Mouse (Mus musculus): ENCODE measurements around the gene Fxyd3. TPM values are rescaled to one million over a fixed set of nuclear protein-coding genes. Genes with fewer than 3 reads are reported as not detected.

Fxyd3 gene
- 1.9 TPM in 1 of 2 replicates, not detected in the other for polyA plus RNA-seq (2011; ENCODE audit: insufficient read depth, insufficient read length, low read depth, missing spikeins)

DNA sequence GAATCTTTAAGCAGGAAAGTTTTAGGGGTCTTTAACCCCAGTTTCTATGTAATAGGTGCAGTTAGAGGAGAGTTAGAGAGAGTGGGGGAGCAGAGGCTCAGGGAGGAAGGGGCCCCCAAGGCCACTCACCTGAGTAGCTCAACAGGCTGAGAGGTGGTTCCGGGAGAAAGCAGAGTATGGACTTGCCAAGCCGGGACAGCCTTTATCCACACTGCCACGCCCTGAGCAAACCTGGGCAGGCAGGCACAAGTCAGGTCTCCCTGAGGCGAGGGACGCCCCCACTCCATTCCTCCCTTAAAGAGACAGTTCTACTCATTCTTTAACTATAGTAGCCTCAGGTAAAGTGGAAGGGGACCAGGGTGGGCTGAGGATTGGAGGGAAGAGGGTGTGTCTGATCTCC, at the start of gene Fxyd3:
Fxyd3 (minus strand) TSS at position 213 of the 400 bp plus-strand sequence.
- no peaks in the 10 kb centered on the region for H3K36me3 ChIP-seq (ENCODE audit: control insufficient read depth, insufficient read depth, low read length, poor library complexity, severe bottlenecking)
- no peaks in the 10 kb centered on the region for H3K27me3 ChIP-seq (ENCODE audit: control insufficient read depth, insufficient read depth, low read length, poor library complexity, severe bottlenecking)
- H3K9ac ChIP-seq (ENCODE audit: low read depth, poor library complexity, severe bottlenecking) = no peak within 1 kb of the TSS
- H3K27ac ChIP-seq (ENCODE audit: insufficient read depth, low read length) = no peak within 1 kb of the TSS
- TF ChIP-seq EP300 (IDR thresholded peaks at IDR 0.05; ENCODE audit: insufficient read depth, low read depth, low read length) (no peak), CTCF (IDR thresholded peaks at IDR 0.05; ENCODE audit: low read depth, low read length) (no peak), POLR2A (IDR thresholded peaks at IDR 0.05; ENCODE audit: insufficient read depth, low read length) (no peak)
- H3K4me1 ChIP-seq (ENCODE audit: control insufficient read depth, insufficient read depth, low read length) = peaks cover 3% of the 10 kb centered on the region
- no peak within 1 kb of the TSS for H3K4me3 ChIP-seq (ENCODE audit: low read depth, low read length)
- no peaks in the 10 kb centered on the region for H3K9me3 ChIP-seq (replicated peaks; ENCODE audit: control insufficient read depth, insufficient read depth, low read length, poor library complexity, severe bottlenecking)

DNA sequence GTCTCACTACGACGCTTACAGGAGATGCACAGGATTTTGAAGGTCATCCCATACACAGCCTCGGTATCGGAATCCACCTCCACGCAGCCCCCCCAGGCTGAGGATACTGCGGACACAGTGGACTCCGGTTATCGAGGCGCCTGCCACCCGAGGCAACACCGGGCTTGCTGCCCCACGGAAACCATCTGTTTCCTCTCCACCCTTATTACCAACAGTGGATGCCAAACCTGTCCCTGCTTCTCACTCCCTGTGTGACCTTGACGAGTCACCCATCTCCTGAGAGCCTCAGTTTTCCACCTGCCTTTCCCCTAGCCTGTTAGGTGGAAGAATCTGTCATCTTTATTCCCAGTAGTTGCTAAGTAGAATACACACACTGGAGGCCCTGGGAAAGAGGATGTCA, 48.6 kb upstream of the Fxyd3 start:
- peaks cover 9% of the 10 kb centered on the region for H3K36me3 ChIP-seq (ENCODE audit: control insufficient read depth, insufficient read depth, low read length, poor library complexity, severe bottlenecking)
- TF ChIP-seq EP300 (IDR thresholded peaks at IDR 0.05; ENCODE audit: insufficient read depth, low read depth, low read length) (no peak), CTCF (IDR thresholded peaks at IDR 0.05; ENCODE audit: low read depth, low read length) (no peak)
- no peaks in the 10 kb centered on the region for H3K9me3 ChIP-seq (replicated peaks; ENCODE audit: control insufficient read depth, insufficient read depth, low read length, poor library complexity, severe bottlenecking)
- no peaks in the 10 kb centered on the region for H3K4me1 ChIP-seq (ENCODE audit: control insufficient read depth, insufficient read depth, low read length)
- H3K9ac ChIP-seq (ENCODE audit: low read depth, poor library complexity, severe bottlenecking) = no peak overlapping the region
- peaks cover 5% of the 10 kb centered on the region for H3K27me3 ChIP-seq (ENCODE audit: control insufficient read depth, insufficient read depth, low read length, poor library complexity, severe bottlenecking)
- H3K4me3 ChIP-seq (ENCODE audit: low read depth, low read length) = no peak overlapping the region
- H3K27ac ChIP-seq (ENCODE audit: insufficient read depth, low read length) = no peak overlapping the region

GRCm38 (mm10) chr7:31124381-31124780, 47.9 kb upstream of the Fxyd3 start:
- no peak overlapping the region for H3K4me3 ChIP-seq (ENCODE audit: low read depth, low read length)

GRCm38 (mm10) chr7:31123697-31124096, 47.2 kb upstream of the Fxyd3 start:
- Histone ChIP-seq H3K9ac (ENCODE audit: low read depth, poor library complexity, severe bottlenecking) (no peak overlapping the region), H3K4me1 (ENCODE audit: control insufficient read depth, insufficient read depth, low read length) (no peaks in the 10 kb centered on the region), H3K27ac (ENCODE audit: insufficient read depth, low read length) (no peak overlapping the region), H3K4me3 (ENCODE audit: low read depth, low read length) (no peak overlapping the region), H3K36me3 (ENCODE audit: control insufficient read depth, insufficient read depth, low read length, poor library complexity, severe bottlenecking) (no peaks in the 10 kb centered on the region), H3K27me3 (ENCODE audit: control insufficient read depth, insufficient read depth, low read length, poor library complexity, severe bottlenecking) (peaks cover 5% of the 10 kb centered on the region), H3K9me3 (replicated peaks; ENCODE audit: control insufficient read depth, insufficient read depth, low read length, poor library complexity, severe bottlenecking) (no peaks in the 10 kb centered on the region)
- TF ChIP-seq POLR2A (IDR thresholded peaks at IDR 0.05; ENCODE audit: insufficient read depth, low read length) (no peak), CTCF (IDR thresholded peaks at IDR 0.05; ENCODE audit: low read depth, low read length) (no peak), EP300 (IDR thresholded peaks at IDR 0.05; ENCODE audit: insufficient read depth, low read depth, low read length) (no peak)

More at GRCm38 (mm10) chr7:31124381-31124780, 47.9 kb upstream of the Fxyd3 start:
- Histone ChIP-seq H3K9ac (ENCODE audit: low read depth, poor library complexity, severe bottlenecking) (no peak overlapping the region), H3K4me1 (ENCODE audit: control insufficient read depth, insufficient read depth, low read length) (no peaks in the 10 kb centered on the region), H3K36me3 (ENCODE audit: control insufficient read depth, insufficient read depth, low read length, poor library complexity, severe bottlenecking) (0 out of 2 replicates have a peak, but pooled peaks cover 2% of the 10 kb centered on the region), H3K9me3 (replicated peaks; ENCODE audit: control insufficient read depth, insufficient read depth, low read length, poor library complexity, severe bottlenecking) (no peaks in the 10 kb centered on the region), H3K27ac (ENCODE audit: insufficient read depth, low read length) (no peak overlapping the region), H3K27me3 (ENCODE audit: control insufficient read depth, insufficient read depth, low read length, poor library complexity, severe bottlenecking) (peaks cover 5% of the 10 kb centered on the region)
- TF ChIP-seq POLR2A (IDR thresholded peaks at IDR 0.05; ENCODE audit: insufficient read depth, low read length) = no peak
- TF ChIP-seq EP300 (IDR thresholded peaks at IDR 0.05; ENCODE audit: insufficient read depth, low read depth, low read length) = no peak
- no peak for TF ChIP-seq CTCF (IDR thresholded peaks at IDR 0.05; ENCODE audit: low read depth, low read length)

GRCm38 (mm10) chr7:31122641-31123631, 46.4 kb upstream of the Fxyd3 start:
- Histone ChIP-seq H3K9me3 (replicated peaks; ENCODE audit: control insufficient read depth, insufficient read depth, low read length, poor library complexity, severe bottlenecking) (no peaks in the 10 kb centered on the region), H3K4me3 (ENCODE audit: low read depth, low read length) (no peak overlapping the region), H3K4me1 (ENCODE audit: control insufficient read depth, insufficient read depth, low read length) (no peaks in the 10 kb centered on the region), H3K27me3 (ENCODE audit: control insufficient read depth, insufficient read depth, low read length, poor library complexity, severe bottlenecking) (peaks cover 5% of the 10 kb centered on the region), H3K9ac (ENCODE audit: low read depth, poor library complexity, severe bottlenecking) (no peak overlapping the region), H3K27ac (ENCODE audit: insufficient read depth, low read length) (no peak overlapping the region), H3K36me3 (ENCODE audit: control insufficient read depth, insufficient read depth, low read length, poor library complexity, severe bottlenecking) (no peaks in the 10 kb centered on the region)
- TF ChIP-seq CTCF (IDR thresholded peaks at IDR 0.05; ENCODE audit: low read depth, low read length) = no peak

GRCm38 (mm10) chr7:31119556-31119955, 43.1 kb upstream of the Fxyd3 start:
- H3K36me3 ChIP-seq (ENCODE audit: control insufficient read depth, insufficient read depth, low read length, poor library complexity, severe bottlenecking) = no peaks in the 10 kb centered on the region

More at GRCm38 (mm10) chr7:31119556-31119955, 43.1 kb upstream of the Fxyd3 start:
- no peaks in the 10 kb centered on the region for H3K27me3 ChIP-seq (ENCODE audit: control insufficient read depth, insufficient read depth, low read length, poor library complexity, severe bottlenecking)
- no peaks in the 10 kb centered on the region for H3K4me1 ChIP-seq (ENCODE audit: control insufficient read depth, insufficient read depth, low read length)
- TF ChIP-seq CTCF (IDR thresholded peaks at IDR 0.05; ENCODE audit: low read depth, low read length) = no peak
- TF ChIP-seq EP300 (IDR thresholded peaks at IDR 0.05; ENCODE audit: insufficient read depth, low read depth, low read length) = no peak
- TF ChIP-seq POLR2A (IDR thresholded peaks at IDR 0.05; ENCODE audit: insufficient read depth, low read length) = no peak
- no peak overlapping the region for H3K27ac ChIP-seq (ENCODE audit: insufficient read depth, low read length)
- H3K9ac ChIP-seq (ENCODE audit: low read depth, poor library complexity, severe bottlenecking) = no peak overlapping the region
- H3K9me3 ChIP-seq (replicated peaks; ENCODE audit: control insufficient read depth, insufficient read depth, low read length, poor library complexity, severe bottlenecking) = no peaks in the 10 kb centered on the region
- no peak overlapping the region for H3K4me3 ChIP-seq (ENCODE audit: low read depth, low read length)

Measured in ES-Bruce4 (cell line).